Mouse (Mus musculus) left cerebral cortex, postnatal 36 days (tissue): Measurements from ENCODE around the gene Brd4. TPM values are rescaled to one million over a fixed set of nuclear protein-coding genes. Genes with fewer than 3 reads are reported as not detected.

ENCODE experiments used
- DNase-seq, 2 experiments: peaks; one replicate each; pipeline ENCODE4 v3.0.0; 2021 to 2022; ENCODE audit warnings: low spot score in 2 of 2, mixed read lengths in 1 of 2
- intact Hi-C: fragments of 180-260 bp; cut with DNase I; formaldehyde crosslinking; loops from one replicate; pipeline ENCODE4 v1.15.1; 2025
- total RNA-seq, 2 experiments: library from RNA; stranded (reverse); gene quantifications; 2 replicates each; pipeline ENCODE4 v1.2.3; 2021

Brd4 gene
- total RNA-seq, 2 experiments from 2014 or later, result 103 to 147 TPM

DNA sequence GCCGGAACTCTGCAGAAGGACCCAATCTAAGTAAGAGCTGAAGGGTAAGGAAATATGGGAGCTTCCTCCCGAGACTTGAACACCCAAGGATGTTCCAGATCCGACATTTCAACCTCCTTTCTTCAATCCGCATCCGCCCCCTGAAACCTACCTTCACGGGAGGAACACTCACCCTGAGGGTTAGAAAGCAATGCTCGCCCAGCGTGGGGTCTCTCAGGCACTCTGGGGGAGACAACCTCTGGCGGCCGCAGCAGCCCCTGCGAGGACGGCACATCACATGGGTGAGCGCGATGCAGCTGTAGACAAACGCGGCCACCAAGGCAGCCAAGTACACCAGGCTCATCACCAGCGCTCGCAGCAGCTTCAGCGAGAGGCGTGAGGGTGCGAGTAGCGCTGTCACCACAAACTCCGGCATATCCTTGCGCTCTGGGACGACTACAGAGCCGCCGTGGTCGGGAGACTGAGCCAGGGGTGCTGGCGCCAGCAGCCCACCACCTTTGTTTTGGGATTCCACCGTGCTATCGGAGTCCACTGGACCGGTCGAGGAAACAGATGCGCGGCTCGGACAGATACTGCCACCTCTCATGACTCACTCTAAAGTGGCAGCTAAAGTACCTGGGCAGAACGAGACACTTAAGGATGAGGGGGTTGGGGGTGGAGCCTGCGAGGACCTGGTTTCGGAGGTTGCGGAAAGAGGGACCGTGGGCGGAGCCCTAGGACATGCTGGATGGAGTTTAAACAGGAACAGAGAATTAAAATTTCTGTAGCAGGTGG, 95.5 kb downstream of the Brd4 start, which contains the start of gene Ephx3:
Gene Ephx3 (minus strand): TSS at position 687 of the 774 bp plus-strand sequence.
- intact Hi-C loops, result no loop called here
- DNase-seq, result no peak

GRCm38 (mm10) chr17:32183017-32183416, 101.5 kb downstream of the Brd4 start:
- DNase-seq, result no peak
- intact Hi-C loops, result no loop called here

DNA sequence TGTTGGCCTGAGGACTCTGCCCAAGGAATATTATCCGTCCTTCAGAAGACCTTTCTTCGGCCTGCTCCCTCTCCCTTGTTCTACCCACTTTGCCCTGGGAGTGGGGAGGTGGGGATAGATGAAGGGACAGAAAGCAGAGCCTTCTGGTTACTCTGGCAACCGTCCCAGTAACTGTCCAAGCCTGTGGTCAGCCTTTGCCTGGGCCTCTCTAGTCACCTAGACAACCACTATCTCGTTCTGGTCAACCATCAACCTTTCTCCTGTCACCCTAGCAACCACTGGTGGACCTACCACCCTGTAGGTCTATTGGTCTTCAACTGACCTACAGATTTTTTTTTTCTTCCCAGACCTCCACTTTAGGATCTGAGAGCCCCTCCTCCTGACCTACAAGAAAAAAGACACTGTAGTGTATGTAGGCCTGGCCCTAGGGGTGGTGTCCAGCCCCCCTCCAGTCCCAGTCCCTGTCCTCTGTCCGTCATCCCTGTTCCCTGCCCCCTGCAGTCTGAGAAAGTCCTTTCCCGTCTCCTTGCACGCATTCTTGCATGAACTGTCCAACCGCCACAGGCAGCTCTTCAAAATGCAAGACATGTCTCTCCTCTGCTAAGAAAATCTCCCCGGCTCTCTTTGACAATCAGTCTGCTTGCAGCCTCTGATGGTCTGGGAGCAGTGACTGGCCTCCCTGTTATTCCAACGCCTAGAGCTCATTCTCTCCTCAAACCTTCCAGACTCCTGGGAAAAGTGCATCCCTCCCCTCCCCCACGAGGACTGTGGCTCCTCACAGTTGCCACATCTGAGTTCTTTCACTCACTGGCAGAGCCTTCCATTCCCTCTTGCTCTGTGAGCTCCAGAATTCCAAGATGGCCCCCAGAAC, 104.7 kb downstream of the Brd4 start:
- intact Hi-C loops, result no loop called here
- DNase-seq, result no peak

DNA sequence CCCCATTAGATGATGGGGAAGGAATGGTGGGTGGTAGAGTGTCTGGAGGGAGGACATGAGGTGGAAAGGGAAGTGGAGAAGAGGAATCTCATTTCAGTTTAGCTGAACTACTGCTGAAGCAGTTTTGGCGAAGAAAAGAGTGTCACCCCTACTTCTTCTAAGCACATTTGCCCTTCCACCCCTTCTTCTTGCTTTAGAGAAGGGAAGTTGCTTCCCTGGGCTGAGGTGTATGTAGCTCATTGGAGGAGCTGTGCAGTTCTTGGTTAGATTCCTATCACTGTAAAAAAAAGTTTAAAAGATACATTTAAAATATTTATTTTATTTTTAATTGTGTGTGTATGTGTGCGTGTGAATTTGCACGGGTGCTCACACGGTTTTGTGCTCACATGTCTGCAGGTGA, 107.6 kb downstream of the Brd4 start:
- intact Hi-C loops, result no loop called here
- DNase-seq, result no peak

DNA sequence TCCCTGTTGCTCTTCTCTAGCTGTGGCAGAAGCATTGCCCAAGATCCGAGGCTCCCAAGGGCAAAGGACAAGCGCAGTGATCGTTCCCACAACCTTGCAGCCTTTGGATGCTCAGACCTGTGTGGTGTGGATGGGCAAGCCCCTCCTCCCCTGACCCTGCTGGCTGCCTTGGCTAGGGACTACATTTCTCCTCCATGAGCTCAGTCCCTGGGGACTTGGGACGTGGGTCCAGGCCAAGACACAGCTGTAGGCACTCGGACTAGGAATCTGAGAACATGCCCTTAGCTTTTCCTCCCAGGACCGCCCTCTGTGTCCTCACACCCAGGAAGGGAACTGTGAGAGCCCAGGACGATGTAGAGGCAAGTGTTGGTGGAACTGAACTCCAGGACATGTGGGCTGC, 111.4 kb downstream of the Brd4 start:
- intact Hi-C loops, result no loop called here
- no peak for DNase-seq

- intact Hi-C loops, result no loop called here
- no peak for DNase-seq
Measured at GRCm38 (mm10) chr17:32172485-32172884, 112.0 kb downstream of the Brd4 start.

DNA sequence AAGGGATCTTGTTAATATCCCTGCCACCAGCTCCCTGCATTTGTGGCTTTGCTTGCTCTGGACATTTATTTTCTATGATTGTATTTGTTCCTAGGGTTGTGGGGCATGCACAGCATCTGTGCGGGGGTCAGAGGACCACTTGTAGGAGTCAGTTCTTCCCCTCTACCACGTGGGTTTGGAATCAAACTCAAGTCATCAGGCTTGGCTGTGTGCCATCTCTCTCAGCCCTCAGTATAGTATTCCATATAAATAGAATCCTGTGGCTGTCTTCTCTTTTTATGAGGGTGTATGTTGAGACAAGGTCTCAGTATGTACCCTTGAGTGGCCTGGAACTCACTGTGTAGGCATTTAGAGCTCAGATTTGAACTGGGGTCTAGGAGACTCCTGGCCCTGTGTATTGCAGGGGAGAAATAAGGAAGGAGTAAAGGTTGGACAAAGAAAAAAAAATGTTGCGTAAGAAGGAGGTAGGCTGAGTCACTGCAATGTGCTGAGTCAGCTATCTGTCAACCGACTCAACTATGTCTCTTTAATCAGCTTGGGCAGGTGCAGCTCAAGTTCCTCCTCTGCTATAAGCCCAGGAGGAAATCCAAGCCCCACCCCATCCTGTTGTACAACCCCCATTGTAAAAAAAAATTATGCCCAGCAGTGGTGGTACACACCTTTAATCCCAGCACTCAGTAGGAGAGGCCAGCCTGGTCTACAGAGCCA, 114.8 kb downstream of the Brd4 start:
- DNase-seq, result no peak
- intact Hi-C loops, result no loop called here

GRCm38 (mm10) chr17:32166687-32167086, 117.8 kb downstream of the Brd4 start, which contains the start of gene Notch3:
Notch3 (minus strand) TSS chr17:32166852.
- no peak for DNase-seq
- intact Hi-C loops, result no loop called here

- DNase-seq, result no peak
- intact Hi-C loops, result no loop called here
Measured at GRCm38 (mm10) chr17:32165803-32166595, 118.5 kb downstream of the Brd4 start.

DNA sequence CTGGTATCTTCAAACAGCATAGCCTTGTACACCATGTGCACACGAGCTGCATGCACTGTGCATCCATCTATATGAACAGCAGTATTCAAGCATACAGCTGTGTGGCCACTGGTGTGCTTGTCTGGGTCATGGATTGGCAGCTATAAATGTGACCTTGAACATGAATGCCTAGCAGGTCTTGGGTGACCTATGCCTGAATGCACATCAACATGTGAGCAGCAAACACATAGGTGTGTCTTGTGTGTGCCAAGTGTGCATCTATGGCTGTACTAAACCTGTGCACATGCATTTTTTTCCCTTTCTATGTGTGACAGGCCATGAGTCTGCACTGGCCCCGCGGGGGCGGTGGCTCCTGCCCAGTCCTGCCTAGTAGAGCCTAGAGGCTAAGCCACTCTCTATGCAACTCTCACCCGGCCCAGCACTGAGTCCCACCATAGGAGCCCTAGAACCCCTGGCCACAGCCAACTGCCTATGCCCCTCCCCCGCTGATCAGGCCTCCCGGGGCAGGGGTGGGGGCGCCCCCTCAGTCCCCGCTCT, 119.2 kb downstream of the Brd4 start:
- intact Hi-C loops, result no loop called here
- no peak for DNase-seq

DNA sequence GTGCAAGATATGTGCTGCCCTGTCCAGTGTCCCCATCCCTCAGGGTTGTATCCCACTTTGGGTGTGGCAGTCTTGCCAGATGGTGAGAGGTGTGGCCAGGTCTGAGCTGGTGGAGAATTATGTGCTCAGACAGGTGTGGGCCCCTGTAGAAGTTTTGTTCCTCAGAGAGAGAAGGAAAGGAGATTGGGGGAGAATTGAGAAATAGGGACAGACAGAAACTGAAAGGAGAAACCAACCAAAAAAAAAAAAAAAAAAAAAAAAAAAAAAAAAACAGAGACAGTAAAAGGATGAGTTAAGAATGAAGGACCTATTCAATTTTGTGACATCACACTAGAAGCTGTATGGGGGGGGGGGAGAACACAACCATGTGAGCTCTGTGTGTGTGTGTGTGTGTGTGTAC, 119.7 kb downstream of the Brd4 start:
- intact Hi-C loops, result loop anchor here (5.0 kb wide), 1 partner anchor 43 kb away; no protein-coding TSS in a partner anchor
- DNase-seq, result no peak

GRCm38 (mm10) chr17:32163910-32164650, 120.4 kb downstream of the Brd4 start:
- intact Hi-C loops, result loop anchor here (5.0 kb wide), 1 partner anchor 43 kb away; no protein-coding TSS in a partner anchor
- no peak for DNase-seq

- DNase-seq, result peak; percentile 45 to 53
- intact Hi-C loops, result loop anchor here (5.0 kb wide), 1 partner anchor 45 kb away; no protein-coding TSS in a partner anchor
Measured at GRCm38 (mm10) chr17:32162112-32162850, 122.2 kb downstream of the Brd4 start.

DNA sequence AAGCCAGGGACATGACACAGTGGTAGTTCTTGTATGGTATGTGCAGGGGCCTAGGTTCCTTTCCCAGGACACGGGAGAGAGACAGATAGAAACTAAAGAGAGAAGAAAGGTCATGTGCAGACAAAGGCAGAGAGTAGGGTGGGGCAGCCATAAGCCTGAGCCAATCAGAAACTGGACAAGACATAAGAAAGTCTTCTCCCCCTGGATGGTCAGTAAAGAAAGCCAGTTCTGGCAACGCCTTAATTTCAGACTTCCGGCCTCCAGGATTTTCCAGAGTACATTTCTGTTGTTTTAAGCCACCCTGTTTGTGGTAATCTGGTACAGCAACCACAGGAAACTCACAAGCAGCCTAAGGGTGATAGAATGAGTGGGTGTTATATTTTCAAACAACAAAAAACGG, 123.6 kb downstream of the Brd4 start:
- DNase-seq, result no peak
- intact Hi-C loops, result loop anchor here (5.0 kb wide), 1 partner anchor 46 kb away; no protein-coding TSS in a partner anchor

GRCm38 (mm10) chr17:32158841-32159240, 125.7 kb downstream of the Brd4 start:
- no peak for DNase-seq
- intact Hi-C loops, result no loop called here

GRCm38 (mm10) chr17:32146718-32147117, 137.8 kb downstream of the Brd4 start:
- peak in 1 of 2 experiments; percentile 26 for DNase-seq
- intact Hi-C loops, result no loop called here
